Mouse (Mus musculus): ENCODE measurements at regions not wholly inside any gene's neighbourhood (a gene's known extent, or its start where the extent isn't known, plus 50 kb on each side); places are given as distances from the start of the nearest gene placed in this dataset.

DNA sequence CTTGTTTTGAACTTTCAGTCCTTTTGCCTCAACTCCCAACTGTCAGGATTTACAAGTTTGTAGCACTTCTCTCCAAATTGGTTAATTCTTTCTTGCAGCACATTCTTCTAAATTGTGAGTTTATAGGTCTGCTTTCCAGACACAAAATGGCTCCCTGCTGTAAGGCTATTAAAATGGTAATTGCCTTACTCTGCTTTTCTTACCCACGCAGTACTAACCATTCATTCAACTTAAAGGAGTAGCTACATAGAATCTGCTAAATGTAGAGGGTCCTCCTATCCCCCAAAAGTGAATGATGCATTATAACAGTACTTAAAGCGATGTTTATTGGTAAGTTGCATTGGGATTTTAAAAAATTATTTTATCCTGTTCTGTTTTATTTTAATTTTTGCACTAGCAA lies 356.2 kb downstream of the Kif20b start:
- TF ChIP-seq CTCF (IDR thresholded peaks at IDR 0.05; ENCODE audit: control insufficient read depth, insufficient read depth, insufficient read length) = no peak
- TF ChIP-seq USF1 (IDR thresholded peaks at IDR 0.05; ENCODE audit: low read depth) = no peak
- no peak for TF ChIP-seq MAX (IDR thresholded peaks at IDR 0.05)
- no peak for TF ChIP-seq CEBPB (IDR thresholded peaks at IDR 0.05; ENCODE audit: low read depth)
- no peak for TF ChIP-seq FOSL1 (IDR thresholded peaks at IDR 0.05; ENCODE audit: insufficient read depth, low read length, poor library complexity, severe bottlenecking)
- TF ChIP-seq MYOG (IDR thresholded peaks at IDR 0.05; ENCODE audit: control insufficient read depth, extremely low read depth, insufficient read length) = no peak

Data from C2C12 (cell line).